Mouse (Mus musculus): ENCODE measurements around the gene Taok3.

DNA sequence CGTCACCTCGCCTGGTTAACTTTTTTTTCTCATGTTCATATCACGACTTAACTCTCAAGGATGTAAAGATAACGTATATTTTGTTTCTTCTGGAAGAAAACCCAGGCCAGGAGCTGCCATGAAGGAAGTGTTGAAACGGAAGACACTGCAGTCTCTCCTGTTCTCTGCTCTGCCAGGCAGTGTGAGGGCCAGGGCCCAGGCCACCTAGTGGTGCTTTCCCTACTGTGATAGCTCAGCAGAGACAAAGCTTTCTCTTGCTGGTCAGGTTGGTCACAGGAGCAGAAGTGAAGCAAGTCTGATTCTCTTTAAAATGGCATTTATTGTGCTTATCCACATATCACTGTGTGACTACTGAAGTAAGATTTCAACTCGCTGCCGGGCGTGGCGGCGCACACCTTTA, 161.6 kb downstream of the Taok3 start:
- TF ChIP-seq MEF2A (IDR thresholded peaks at IDR 0.05; ENCODE audit: borderline replicate concordance, low read depth, low read length), result no peak
- peak in 1 of 2 experiments; percentile 48; a peak in 2 of 4 replicates for TF ChIP-seq CTCF (conservative IDR thresholded peaks at IDR 0.05 in 1 of 2, IDR thresholded peaks at IDR 0.05 in 1 of 2; ENCODE audit: low read depth in 2 of 2, low read length in 2 of 2)
- no peak for TF ChIP-seq ZC3H11A (IDR thresholded peaks at IDR 0.05; ENCODE audit: low read depth, low read length)
